Mouse (Mus musculus): ENCODE measurements around the gene Gm37240. TPM values are rescaled to one million over a fixed set of nuclear protein-coding genes. Genes with fewer than 3 reads are reported as not detected.

Gene Gm37240
- polyA plus RNA-seq, 1 experiment = 0.91 TPM

DNA sequence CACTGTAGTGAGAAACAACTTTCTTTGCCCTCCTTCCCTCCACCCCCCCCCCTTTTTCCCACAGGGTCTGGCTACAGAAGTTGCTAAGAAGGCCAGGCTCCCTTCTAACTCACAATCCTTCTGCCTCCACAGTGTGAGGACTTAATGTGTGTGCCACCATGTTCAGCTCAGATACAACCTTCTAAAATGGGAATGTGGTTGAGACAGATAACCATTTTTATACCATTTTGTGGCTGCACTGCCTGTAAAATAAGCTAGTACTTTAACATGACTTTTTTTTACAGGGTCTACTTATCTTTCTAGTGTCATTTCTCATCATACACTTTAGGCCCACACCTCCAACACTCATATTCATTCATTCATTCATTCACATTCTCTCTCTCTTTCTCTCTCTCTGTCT lies 1346.7 kb downstream of the Gm37240 start:
- Histone ChIP-seq H3K4me3 (ENCODE audit: low read depth, low read length) (no peak overlapping the region), H3K9ac (ENCODE audit: low read depth, poor library complexity, severe bottlenecking) (no peak overlapping the region), H3K36me3 (ENCODE audit: control insufficient read depth, insufficient read depth, low read length, poor library complexity, severe bottlenecking) (no peaks in the 10 kb centered on the region), H3K27ac (ENCODE audit: insufficient read depth, low read length) (no peak overlapping the region), H3K4me1 (ENCODE audit: control insufficient read depth, insufficient read depth, low read length) (no peaks in the 10 kb centered on the region), H3K9me3 (replicated peaks; ENCODE audit: control insufficient read depth, insufficient read depth, low read length, poor library complexity, severe bottlenecking) (no peaks in the 10 kb centered on the region), H3K27me3 (ENCODE audit: control insufficient read depth, insufficient read depth, low read length, poor library complexity, severe bottlenecking) (no peaks in the 10 kb centered on the region)
- TF ChIP-seq EP300 (IDR thresholded peaks at IDR 0.05; ENCODE audit: insufficient read depth, low read depth, low read length) (no peak), CTCF (IDR thresholded peaks at IDR 0.05; ENCODE audit: low read depth, low read length) (no peak), POLR2A (IDR thresholded peaks at IDR 0.05; ENCODE audit: insufficient read depth, low read length) (no peak)

DNA sequence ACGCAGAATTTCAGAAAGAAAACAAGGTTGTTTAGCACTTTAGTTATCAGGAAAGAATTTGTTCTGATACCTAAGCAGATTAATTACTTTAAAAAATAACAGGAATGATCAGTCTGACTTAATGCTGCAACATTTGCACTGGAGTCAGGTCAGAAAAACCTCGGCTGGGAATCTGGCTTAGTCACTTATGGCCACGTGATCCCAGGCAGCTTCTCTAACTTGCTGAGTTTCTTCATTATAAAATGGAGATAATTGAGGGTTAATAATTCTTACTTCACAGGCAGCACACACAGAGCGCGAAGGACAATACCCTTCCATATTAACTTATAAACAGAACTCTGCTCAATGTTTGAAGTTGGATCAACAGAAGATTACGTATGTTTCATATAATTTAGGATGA lies 1350.3 kb downstream of the Gm37240 start:
- Histone ChIP-seq H3K4me1 (ENCODE audit: control insufficient read depth, insufficient read depth, low read length) (no peaks in the 10 kb centered on the region), H3K9ac (ENCODE audit: low read depth, poor library complexity, severe bottlenecking) (no peak overlapping the region)
- TF ChIP-seq POLR2A (IDR thresholded peaks at IDR 0.05; ENCODE audit: insufficient read depth, low read length) (no peak), EP300 (IDR thresholded peaks at IDR 0.05; ENCODE audit: insufficient read depth, low read depth, low read length) (no peak), CTCF (IDR thresholded peaks at IDR 0.05; ENCODE audit: low read depth, low read length) (no peak)

DNA sequence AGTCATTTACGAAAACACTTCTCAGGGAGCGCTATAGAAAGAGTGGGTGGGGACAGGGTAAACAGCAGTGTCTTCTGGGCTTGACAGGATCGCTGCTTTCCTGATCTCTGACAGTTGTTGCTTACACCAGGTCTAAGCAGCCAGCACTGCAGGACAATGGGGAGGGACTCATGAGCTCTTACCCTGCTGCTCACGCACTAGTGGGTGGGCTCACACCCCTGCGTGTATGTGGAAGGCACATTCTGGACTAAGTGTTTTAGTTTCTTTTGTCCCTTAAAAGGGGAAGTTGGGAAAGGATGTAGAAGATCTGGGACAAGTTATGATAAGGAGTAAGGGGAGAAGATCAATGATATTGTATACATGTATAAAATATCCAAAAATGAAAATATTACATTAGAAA lies 1354.1 kb downstream of the Gm37240 start:
- Histone ChIP-seq H3K27me3 (ENCODE audit: control insufficient read depth, insufficient read depth, low read length, poor library complexity, severe bottlenecking) (no peaks in the 10 kb centered on the region), H3K4me1 (ENCODE audit: control insufficient read depth, insufficient read depth, low read length) (no peaks in the 10 kb centered on the region), H3K27ac (ENCODE audit: insufficient read depth, low read length) (no peak overlapping the region), H3K9me3 (replicated peaks; ENCODE audit: control insufficient read depth, insufficient read depth, low read length, poor library complexity, severe bottlenecking) (no peaks in the 10 kb centered on the region), H3K9ac (ENCODE audit: low read depth, poor library complexity, severe bottlenecking) (no peak overlapping the region), H3K36me3 (ENCODE audit: control insufficient read depth, insufficient read depth, low read length, poor library complexity, severe bottlenecking) (peaks cover 2% of the 10 kb centered on the region; the same call in 1 of the 2 replicates), H3K4me3 (ENCODE audit: low read depth, low read length) (no peak overlapping the region)
- no peak for TF ChIP-seq EP300 (IDR thresholded peaks at IDR 0.05; ENCODE audit: insufficient read depth, low read depth, low read length)
- TF ChIP-seq POLR2A (IDR thresholded peaks at IDR 0.05; ENCODE audit: insufficient read depth, low read length) = no peak
- no peak for TF ChIP-seq CTCF (IDR thresholded peaks at IDR 0.05; ENCODE audit: low read depth, low read length)

More for the DNA sequence above, 1350.3 kb downstream of the Gm37240 start:
- Histone ChIP-seq H3K4me3 (ENCODE audit: low read depth, low read length) (no peak overlapping the region), H3K27ac (ENCODE audit: insufficient read depth, low read length) (no peak overlapping the region), H3K9me3 (replicated peaks; ENCODE audit: control insufficient read depth, insufficient read depth, low read length, poor library complexity, severe bottlenecking) (no peaks in the 10 kb centered on the region), H3K27me3 (ENCODE audit: control insufficient read depth, insufficient read depth, low read length, poor library complexity, severe bottlenecking) (no peaks in the 10 kb centered on the region), H3K36me3 (ENCODE audit: control insufficient read depth, insufficient read depth, low read length, poor library complexity, severe bottlenecking) (peaks cover 2% of the 10 kb centered on the region; the same call in 1 of the 2 replicates)

DNA sequence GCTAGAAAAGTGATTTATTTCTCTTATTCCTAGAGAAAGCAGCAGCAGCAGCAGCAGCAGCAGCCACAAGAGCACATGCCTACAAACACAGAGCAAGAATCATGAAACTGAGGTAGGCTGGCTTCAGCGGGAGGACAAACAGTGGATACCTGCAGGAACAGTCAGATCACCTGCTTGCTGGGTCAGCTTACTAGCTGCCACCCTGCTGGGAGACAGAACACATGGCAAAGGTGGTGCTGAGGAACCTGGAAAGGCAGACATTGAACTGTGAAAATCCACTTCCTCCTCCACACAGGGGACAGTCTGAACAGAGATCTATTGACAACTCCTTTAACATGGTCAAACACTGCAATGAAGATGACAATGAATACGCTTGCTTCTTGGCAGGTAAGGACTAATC lies 1358.3 kb downstream of the Gm37240 start:
- H3K4me3 ChIP-seq (ENCODE audit: low read depth, low read length) = no peak overlapping the region
- H3K9ac ChIP-seq (ENCODE audit: low read depth, poor library complexity, severe bottlenecking) = no peak overlapping the region
- TF ChIP-seq CTCF (IDR thresholded peaks at IDR 0.05; ENCODE audit: low read depth, low read length) (no peak), POLR2A (IDR thresholded peaks at IDR 0.05; ENCODE audit: insufficient read depth, low read length) (no peak), EP300 (IDR thresholded peaks at IDR 0.05; ENCODE audit: insufficient read depth, low read depth, low read length) (no peak)

DNA sequence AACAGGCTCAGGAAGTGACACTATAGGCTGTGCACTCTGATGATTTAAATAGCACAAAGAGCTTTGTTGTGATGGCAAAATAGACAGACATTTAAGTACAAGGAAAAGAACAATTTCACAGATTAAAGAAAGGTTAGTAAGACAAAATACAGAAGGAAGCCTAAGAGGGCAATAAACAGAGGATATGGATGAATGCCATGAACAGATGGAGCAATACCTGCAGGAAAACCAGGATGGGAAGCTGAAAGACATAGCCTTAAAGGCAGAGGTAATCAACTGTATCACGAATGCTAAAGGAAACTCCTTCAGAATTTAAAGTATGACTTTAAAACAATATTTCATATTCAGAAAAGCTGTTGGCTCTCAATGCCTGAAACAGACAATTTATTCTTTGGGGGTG lies 1362.4 kb downstream of the Gm37240 start:
- no peak for TF ChIP-seq CTCF (IDR thresholded peaks at IDR 0.05; ENCODE audit: low read depth, low read length)
- TF ChIP-seq POLR2A (IDR thresholded peaks at IDR 0.05; ENCODE audit: insufficient read depth, low read length) = no peak
- no peak for TF ChIP-seq EP300 (IDR thresholded peaks at IDR 0.05; ENCODE audit: insufficient read depth, low read depth, low read length)
- no peaks in the 10 kb centered on the region for H3K27me3 ChIP-seq (ENCODE audit: control insufficient read depth, insufficient read depth, low read length, poor library complexity, severe bottlenecking)
- H3K9me3 ChIP-seq (replicated peaks; ENCODE audit: control insufficient read depth, insufficient read depth, low read length, poor library complexity, severe bottlenecking) = no peaks in the 10 kb centered on the region

More for the DNA sequence above, 1358.3 kb downstream of the Gm37240 start:
- Histone ChIP-seq H3K27ac (ENCODE audit: insufficient read depth, low read length) (no peak overlapping the region), H3K9me3 (replicated peaks; ENCODE audit: control insufficient read depth, insufficient read depth, low read length, poor library complexity, severe bottlenecking) (no peaks in the 10 kb centered on the region), H3K4me1 (ENCODE audit: control insufficient read depth, insufficient read depth, low read length) (no peaks in the 10 kb centered on the region), H3K36me3 (ENCODE audit: control insufficient read depth, insufficient read depth, low read length, poor library complexity, severe bottlenecking) (0 out of 2 replicates have a peak, but pooled peaks cover 2% of the 10 kb centered on the region), H3K27me3 (ENCODE audit: control insufficient read depth, insufficient read depth, low read length, poor library complexity, severe bottlenecking) (no peaks in the 10 kb centered on the region)

DNA sequence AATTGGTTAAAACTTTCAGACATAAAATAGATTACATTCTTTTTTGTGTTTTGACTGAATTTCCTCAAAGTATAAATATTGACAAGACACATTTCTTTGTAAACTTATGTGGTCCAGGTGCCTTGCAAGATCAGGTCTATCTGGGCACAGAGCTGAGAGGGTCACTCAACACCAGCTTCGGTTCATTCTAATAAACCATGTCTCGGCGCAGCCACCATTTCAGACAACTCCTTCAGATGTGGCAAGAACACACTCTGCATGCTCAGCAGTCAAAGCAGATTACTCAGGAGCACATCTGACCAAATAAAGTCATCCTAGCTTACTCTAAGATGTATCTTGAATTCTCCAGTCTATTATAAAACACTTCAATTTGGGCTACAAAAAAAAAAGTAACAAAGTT lies 1371.2 kb downstream of the Gm37240 start:
- no peak overlapping the region for H3K9ac ChIP-seq (ENCODE audit: low read depth, poor library complexity, severe bottlenecking)

More for the DNA sequence above, 1362.4 kb downstream of the Gm37240 start:
- Histone ChIP-seq H3K4me1 (ENCODE audit: control insufficient read depth, insufficient read depth, low read length) (no peaks in the 10 kb centered on the region), H3K36me3 (ENCODE audit: control insufficient read depth, insufficient read depth, low read length, poor library complexity, severe bottlenecking) (no peaks in the 10 kb centered on the region), H3K27ac (ENCODE audit: insufficient read depth, low read length) (no peak overlapping the region), H3K9ac (ENCODE audit: low read depth, poor library complexity, severe bottlenecking) (no peak overlapping the region), H3K4me3 (ENCODE audit: low read depth, low read length) (no peak overlapping the region)

More for the DNA sequence above, 1371.2 kb downstream of the Gm37240 start:
- H3K27me3 ChIP-seq (ENCODE audit: control insufficient read depth, insufficient read depth, low read length, poor library complexity, severe bottlenecking) = no peaks in the 10 kb centered on the region
- no peaks in the 10 kb centered on the region for H3K9me3 ChIP-seq (replicated peaks; ENCODE audit: control insufficient read depth, insufficient read depth, low read length, poor library complexity, severe bottlenecking)
- no peak overlapping the region for H3K4me3 ChIP-seq (ENCODE audit: low read depth, low read length)
- no peak for TF ChIP-seq EP300 (IDR thresholded peaks at IDR 0.05; ENCODE audit: insufficient read depth, low read depth, low read length)
- no peak for TF ChIP-seq CTCF (IDR thresholded peaks at IDR 0.05; ENCODE audit: low read depth, low read length)
- no peak for TF ChIP-seq POLR2A (IDR thresholded peaks at IDR 0.05; ENCODE audit: insufficient read depth, low read length)
- no peaks in the 10 kb centered on the region; the same call in 1 of the 2 replicates for H3K36me3 ChIP-seq (ENCODE audit: control insufficient read depth, insufficient read depth, low read length, poor library complexity, severe bottlenecking)
- H3K4me1 ChIP-seq (ENCODE audit: control insufficient read depth, insufficient read depth, low read length) = peaks cover 3% of the 10 kb centered on the region
- H3K27ac ChIP-seq (ENCODE audit: insufficient read depth, low read length) = no peak overlapping the region

Data from ES-Bruce4 (cell line).